Mouse (Mus musculus): Measurements from ENCODE around the gene Psme3. TPM values are rescaled to one million over a fixed set of nuclear protein-coding genes. Genes with fewer than 3 reads are reported as not detected.
"Not testable (repeated sequence)": the region's sequence is repeated elsewhere in the genome, so short reads cannot be mapped to it uniquely, and the experiment has no call there.

Gene Psme3
- total and polyA plus RNA-seq, 3 experiments, result 68.8 to 300 (median 113) TPM

GRCm38 (mm10) chr11:101330371-101330924 is 14.4 kb downstream of the Psme3 start, which contains the start of gene Aoc3:
Gene Aoc3 (plus strand): TSS chr11:101330605.
- peaks cover 6% of the 10 kb centered on the region for H3K27me3 ChIP-seq (ENCODE audit: insufficient read depth, low read length)
- peaks cover 17% of the 10 kb centered on the region for H3K4me1 ChIP-seq (ENCODE audit: insufficient read depth, low read depth, low read length)
- ATAC-seq (ENCODE audit: extremely low read depth, insufficient number of reproducible peaks, low FRiP score, poor library complexity, severe bottlenecking) (no peak), DNase-seq (ENCODE audit: low spot score) (no peak)
- no peaks in the 10 kb centered on the region for H3K9me3 ChIP-seq (replicated peaks)
- no peak within 1 kb of the TSS for H3K4me3 ChIP-seq (ENCODE audit: low read depth, low read length)
- H3K36me3 ChIP-seq (replicated peaks), result peaks cover 48% of the 10 kb centered on the region
- TF ChIP-seq CTCF (IDR thresholded peaks at IDR 0.05; ENCODE audit: low read depth, low read length), result no peak
- TF ChIP-seq GATA1 (IDR thresholded peaks at IDR 0.05; ENCODE audit: borderline replicate concordance, low read length), result no peak
- TF ChIP-seq POLR2AphosphoS5 (IDR thresholded peaks at IDR 0.05; ENCODE audit: insufficient replicate concordance, low read depth, low read length), result no peak
- no peak for TF ChIP-seq TAL1 (conservative IDR thresholded peaks at IDR 0.05; ENCODE audit: low read depth, low read length)
- TF ChIP-seq GATA2 (IDR thresholded peaks at IDR 0.05; ENCODE audit: borderline replicate concordance, low read depth, low read length), result no peak

GRCm38 (mm10) chr11:101330961-101331360 is 14.9 kb downstream of the Psme3 start:
- Histone ChIP-seq H3K36me3 (replicated peaks) (peaks cover 43% of the 10 kb centered on the region), H3K4me1 (ENCODE audit: insufficient read depth, low read depth, low read length) (peaks cover 17% of the 10 kb centered on the region)
- not testable (repeated sequence) for DNase-seq (ENCODE audit: low spot score); H3K4me3 ChIP-seq (ENCODE audit: low read depth, low read length); H3K9me3 ChIP-seq (replicated peaks); ATAC-seq (ENCODE audit: extremely low read depth, insufficient number of reproducible peaks, low FRiP score, poor library complexity, severe bottlenecking); H3K27me3 ChIP-seq (ENCODE audit: insufficient read depth, low read length)

GRCm38 (mm10) chr11:101332537-101332936 is 16.5 kb downstream of the Psme3 start:
- TF ChIP-seq GATA2 (IDR thresholded peaks at IDR 0.05; ENCODE audit: borderline replicate concordance, low read depth, low read length) (no peak), GATA1 (IDR thresholded peaks at IDR 0.05; ENCODE audit: borderline replicate concordance, low read length) (no peak), TAL1 (conservative IDR thresholded peaks at IDR 0.05; ENCODE audit: low read depth, low read length) (no peak), CTCF (IDR thresholded peaks at IDR 0.05; ENCODE audit: low read depth, low read length) (no peak), POLR2AphosphoS5 (IDR thresholded peaks at IDR 0.05; ENCODE audit: insufficient replicate concordance, low read depth, low read length) (no peak)
- Histone ChIP-seq H3K4me1 (ENCODE audit: insufficient read depth, low read depth, low read length) (peaks cover 14% of the 10 kb centered on the region), H3K4me3 (ENCODE audit: low read depth, low read length) (no peak overlapping the region), H3K27me3 (ENCODE audit: insufficient read depth, low read length) (peaks cover 10% of the 10 kb centered on the region), H3K9me3 (replicated peaks) (no peaks in the 10 kb centered on the region), H3K36me3 (replicated peaks) (peaks cover 30% of the 10 kb centered on the region)
- ATAC-seq (ENCODE audit: extremely low read depth, insufficient number of reproducible peaks, low FRiP score, poor library complexity, severe bottlenecking) (no peak), DNase-seq (ENCODE audit: low spot score) (no peak)

- peaks cover 17% of the 10 kb centered on the region for H3K36me3 ChIP-seq (replicated peaks)
- H3K4me3 ChIP-seq (ENCODE audit: low read depth, low read length), result no peak overlapping the region
- peaks cover 26% of the 10 kb centered on the region for H3K4me1 ChIP-seq (ENCODE audit: insufficient read depth, low read depth, low read length)
- no peak for DNase-seq (ENCODE audit: low spot score)
- no peaks in the 10 kb centered on the region for H3K9me3 ChIP-seq (replicated peaks)
- TF ChIP-seq TAL1 (conservative IDR thresholded peaks at IDR 0.05; ENCODE audit: low read depth, low read length) (no peak), POLR2AphosphoS5 (IDR thresholded peaks at IDR 0.05; ENCODE audit: insufficient replicate concordance, low read depth, low read length) (no peak), GATA1 (IDR thresholded peaks at IDR 0.05; ENCODE audit: borderline replicate concordance, low read length) (no peak), GATA2 (IDR thresholded peaks at IDR 0.05; ENCODE audit: borderline replicate concordance, low read depth, low read length) (no peak), CTCF (IDR thresholded peaks at IDR 0.05; ENCODE audit: low read depth, low read length) (no peak)
- no peak for ATAC-seq (ENCODE audit: extremely low read depth, insufficient number of reproducible peaks, low FRiP score, poor library complexity, severe bottlenecking)
- H3K27me3 ChIP-seq (ENCODE audit: insufficient read depth, low read length), result peaks cover 13% of the 10 kb centered on the region
Observed at GRCm38 (mm10) chr11:101334023-101334422, 18.0 kb downstream of the Psme3 start.

- Histone ChIP-seq H3K4me3 (ENCODE audit: low read depth, low read length) (no peak overlapping the region), H3K9me3 (replicated peaks) (no peaks in the 10 kb centered on the region), H3K4me1 (ENCODE audit: insufficient read depth, low read depth, low read length) (peaks cover 26% of the 10 kb centered on the region), H3K36me3 (replicated peaks) (peaks cover 13% of the 10 kb centered on the region), H3K27me3 (ENCODE audit: insufficient read depth, low read length) (peaks cover 13% of the 10 kb centered on the region)
- TF ChIP-seq TAL1 (conservative IDR thresholded peaks at IDR 0.05; ENCODE audit: low read depth, low read length) (no peak), CTCF (IDR thresholded peaks at IDR 0.05; ENCODE audit: low read depth, low read length) (no peak), POLR2AphosphoS5 (IDR thresholded peaks at IDR 0.05; ENCODE audit: insufficient replicate concordance, low read depth, low read length) (no peak), GATA1 (IDR thresholded peaks at IDR 0.05; ENCODE audit: borderline replicate concordance, low read length) (no peak), GATA2 (IDR thresholded peaks at IDR 0.05; ENCODE audit: borderline replicate concordance, low read depth, low read length) (no peak)
- ATAC-seq (ENCODE audit: extremely low read depth, insufficient number of reproducible peaks, low FRiP score, poor library complexity, severe bottlenecking) (no peak), DNase-seq (ENCODE audit: low spot score) (no peak)
Observed at GRCm38 (mm10) chr11:101334516-101334915, 18.5 kb downstream of the Psme3 start.

GRCm38 (mm10) chr11:101335685-101336084 is 19.7 kb downstream of the Psme3 start:
- ATAC-seq (ENCODE audit: extremely low read depth, insufficient number of reproducible peaks, low FRiP score, poor library complexity, severe bottlenecking) (no peak), DNase-seq (ENCODE audit: low spot score) (no peak)
- peaks cover 20% of the 10 kb centered on the region for H3K27me3 ChIP-seq (ENCODE audit: insufficient read depth, low read length)
- peaks cover 26% of the 10 kb centered on the region for H3K4me1 ChIP-seq (ENCODE audit: insufficient read depth, low read depth, low read length)
- H3K36me3 ChIP-seq (replicated peaks), result peaks cover 12% of the 10 kb centered on the region
- TF ChIP-seq GATA2 (IDR thresholded peaks at IDR 0.05; ENCODE audit: borderline replicate concordance, low read depth, low read length), result no peak
- no peak for TF ChIP-seq TAL1 (conservative IDR thresholded peaks at IDR 0.05; ENCODE audit: low read depth, low read length)
- no peak for TF ChIP-seq GATA1 (IDR thresholded peaks at IDR 0.05; ENCODE audit: borderline replicate concordance, low read length)
- no peak overlapping the region for H3K4me3 ChIP-seq (ENCODE audit: low read depth, low read length)
- no peaks in the 10 kb centered on the region for H3K9me3 ChIP-seq (replicated peaks)
